Mouse (Mus musculus): Measurements from ENCODE around the gene Ptpn6.

DNA sequence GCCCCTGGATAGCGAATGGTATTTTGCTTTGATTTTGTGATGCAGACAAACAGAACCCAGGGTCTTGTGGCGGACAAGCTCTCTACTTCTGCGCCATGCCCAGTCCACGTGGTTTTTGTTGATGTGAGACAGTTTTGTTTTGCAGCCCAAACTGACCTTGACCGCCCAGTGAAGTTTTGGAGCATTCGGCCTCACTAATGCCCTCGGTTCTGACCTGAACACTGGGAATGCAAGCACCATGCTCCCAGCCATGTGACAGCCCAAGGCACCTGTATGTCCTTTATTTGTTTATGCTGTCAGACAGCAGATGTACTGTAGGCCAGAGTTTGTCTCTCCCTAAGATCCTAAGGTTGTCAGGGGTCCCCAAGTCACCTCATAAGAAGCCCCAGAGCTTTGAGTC, 63.9 kb downstream of the Ptpn6 start:
- TF ChIP-seq POLR2A (IDR thresholded peaks at IDR 0.05; ENCODE audit: low read depth, low read length), result no peak
- no peak for TF ChIP-seq CTCF (IDR thresholded peaks at IDR 0.05; ENCODE audit: extremely low read depth, insufficient read length, insufficient replicate concordance, low read depth, low read length)
